Mouse (Mus musculus) liver, embryonic 14.5 days (tissue): ENCODE results near the gene Dock2.

Source experiments
- CTCF ChIP-seq: IDR thresholded peaks from 2 replicates; pipeline ENCODE4 v1.5.1; 2016; ENCODE audit warnings: antibody characterized with exemption, low read depth, control low read depth
- EP300 ChIP-seq: IDR thresholded peaks from 2 replicates; pipeline ENCODE4 v1.6.1; 2016; ENCODE audit warnings: antibody characterized with exemption, low read depth

- TF ChIP-seq EP300 (no peak), CTCF (no peak)
Measured at GRCm38 (mm10) chr11:34726699-34727347, 56.9 kb downstream of the Dock2 start.
